Mouse (Mus musculus): Measurements from ENCODE around the gene Gm13288. TPM values are rescaled to one million over a fixed set of nuclear protein-coding genes. Genes with fewer than 3 reads are reported as not detected.
"Not testable (repeated sequence)": the region's sequence is repeated elsewhere in the genome, so short reads cannot be mapped to it uniquely, and the experiment has no call there.

Gene Gm13288
- polyA plus RNA-seq, 1 experiment = not detected

- WGBS = under 1% methylated on average over 15 of the region's 52 CpGs
Measured at GRCm38 (mm10) chr4:88793936-88794675, 11.2 kb upstream of the Gm13288 start, which contains the start of gene Gm13275. Gene Gm13275 (plus strand): TSS chr4:88794487.

GRCm38 (mm10) chr4:88797097-88797496 is 8.2 kb upstream of the Gm13288 start, which contains the start of gene Gm13279:
Gene Gm13279 (plus strand): TSS chr4:88797397.
- whole genome bisulfite sequencing = no CpG with 5 or more reads among the region's 28 CpGs
- DNase-seq (ENCODE audit: low read depth, low spot score) = not testable (repeated sequence)

More at GRCm38 (mm10) chr4:88793936-88794675, 11.2 kb upstream of the Gm13288 start, which contains the start of gene Gm13275:
- not testable (repeated sequence) for DNase-seq (ENCODE audit: low read depth, low spot score)

GRCm38 (mm10) chr4:88799365-88799764 is 6.0 kb upstream of the Gm13288 start, which contains the start of gene Gm13285:
Gene Gm13285 (plus strand): TSS chr4:88799665.
- WGBS = 16% methylated on average over 6 of the region's 7 CpGs

GRCm38 (mm10) chr4:88802954-88803353 is 2.4 kb upstream of the Gm13288 start, which contains the start of gene Gm13287:
Gene Gm13287 (plus strand): TSS chr4:88803254.
- no CpG with 5 or more reads among the region's 29 CpGs for WGBS
- not testable (repeated sequence) for DNase-seq (ENCODE audit: low read depth, low spot score)

More at GRCm38 (mm10) chr4:88799365-88799764, 6.0 kb upstream of the Gm13288 start, which contains the start of gene Gm13285:
- not testable (repeated sequence) for DNase-seq (ENCODE audit: low read depth, low spot score)

- under 1% methylated on average over 13 of the region's 34 CpGs for WGBS
- DNase-seq (ENCODE audit: low read depth, low spot score) = not testable (repeated sequence)
Measured at GRCm38 (mm10) chr4:88805761-88806160, 430 bp downstream of the Gm13288 start.

GRCm38 (mm10) chr4:88815928-88816327 is 10.6 kb downstream of the Gm13288 start, which contains the start of gene Ifna7:
Gene Ifna7 (plus strand): TSS chr4:88816228.
- 58% methylated on average over 3 of the region's 3 CpGs for WGBS
- no peak for DNase-seq (ENCODE audit: low read depth, low spot score)

- WGBS = 84% methylated on average over 1 of the region's 1 CpGs
- no peak for DNase-seq (ENCODE audit: low read depth, low spot score)
Measured at GRCm38 (mm10) chr4:88819659-88820058, 14.3 kb downstream of the Gm13288 start, which contains the start of gene Ifna11. Gene Ifna11 (plus strand): TSS chr4:88819959.

- WGBS = 30% methylated on average over 4 of the region's 4 CpGs
Measured at GRCm38 (mm10) chr4:88822995-88823394, 17.7 kb downstream of the Gm13288 start.

GRCm38 (mm10) chr4:88827116-88827515 is 21.8 kb downstream of the Gm13288 start, which contains the start of gene Ifna6:
Gene Ifna6 (plus strand): TSS chr4:88827416.
- DNase-seq (ENCODE audit: low read depth, low spot score) = not testable (repeated sequence)

More at GRCm38 (mm10) chr4:88822995-88823394, 17.7 kb downstream of the Gm13288 start:
- DNase-seq (ENCODE audit: low read depth, low spot score) = no peak

- WGBS = 41% methylated on average over 4 of the region's 4 CpGs
- no peak for DNase-seq (ENCODE audit: low read depth, low spot score)
Measured at GRCm38 (mm10) chr4:88830523-88830922, 25.2 kb downstream of the Gm13288 start.

GRCm38 (mm10) chr4:88835225-88835624 is 29.9 kb downstream of the Gm13288 start, which contains the start of gene Ifna5:
Gene Ifna5 (plus strand): TSS chr4:88835525.
- not testable (repeated sequence) for DNase-seq (ENCODE audit: low read depth, low spot score)
- WGBS = 74% methylated on average over 1 of the region's 1 CpGs

- WGBS = 36% methylated on average over 3 of the region's 3 CpGs
- DNase-seq (ENCODE audit: low read depth, low spot score) = no peak
Measured at GRCm38 (mm10) chr4:88838828-88839227, 33.5 kb downstream of the Gm13288 start.

- WGBS = 49% methylated on average over 3 of the region's 3 CpGs
- DNase-seq (ENCODE audit: low read depth, low spot score) = no peak
Measured at GRCm38 (mm10) chr4:88840058-88840457, 34.7 kb downstream of the Gm13288 start.

- WGBS = 52% methylated on average over 2 of the region's 2 CpGs
- DNase-seq (ENCODE audit: low read depth, low spot score) = no peak
Measured at GRCm38 (mm10) chr4:88841438-88841911, 36.1 kb downstream of the Gm13288 start, which contains the start of gene Ifna4. Gene Ifna4 (plus strand): TSS chr4:88841861.

- DNase-seq (ENCODE audit: low read depth, low spot score) = no peak
- 44% methylated on average over 2 of the region's 2 CpGs for WGBS
Measured at GRCm38 (mm10) chr4:88845334-88845733, 40.0 kb downstream of the Gm13288 start.

- 83% methylated on average over 1 of the region's 1 CpGs for WGBS
- no peak for DNase-seq (ENCODE audit: low read depth, low spot score)
Measured at GRCm38 (mm10) chr4:88849698-88850097, 44.4 kb downstream of the Gm13288 start, which contains the start of gene Ifna1. Gene Ifna1 (plus strand): TSS chr4:88850087.

GRCm38 (mm10) chr4:88851026-88851763 is 45.9 kb downstream of the Gm13288 start:
- 77% methylated on average over 4 of the region's 4 CpGs for WGBS
- no peak for DNase-seq (ENCODE audit: low read depth, low spot score)
